Mouse (Mus musculus) liver, embryonic 14.5 days (tissue): ENCODE data around the gene Nrxn1. TPM values are rescaled to one million over a fixed set of nuclear protein-coding genes. Genes with fewer than 3 reads are reported as not detected.

Experiments used
- ATAC-seq: fragments of 200-750 bp; cut with Nextera tagmentation; 2 replicates; pipeline ENCODE4 v1.8.0; 2017; ENCODE audit warnings: moderate number of reproducible peaks, mild to moderate bottlenecking, moderate library complexity; ENCODE audit not compliant: insufficient read depth
- DNase-seq, 3 experiments: peaks; one replicate each; pipeline ENCODE4 v3.0.0-alpha.2; 2012 to 2013; ENCODE audit warnings: low read depth in 3 of 3, low spot score in 3 of 3
- H3K27ac ChIP-seq: fragments of 300-500 bp; sonication (generic); 2 replicates; pipeline ENCODE4 v1.5.1; 2014; ENCODE audit warnings: moderate library complexity, mild to moderate bottlenecking, control low read depth, inconsistent platforms
- H3K27me3 ChIP-seq: fragments of 300-500 bp; sonication (generic); 2 replicates; pipeline ENCODE4 v1.6.1; 2014; ENCODE audit warnings: mild to moderate bottlenecking, low read length, moderate library complexity; ENCODE audit not compliant: control insufficient read depth, insufficient read depth
- H3K36me3 ChIP-seq: fragments of 300-500 bp; sonication (generic); replicated peaks from 2 replicates; pipeline ENCODE4 v1.6.1; 2014; ENCODE audit warnings: low read depth; ENCODE audit not compliant: control insufficient read depth, insufficient read depth
- H3K4me1 ChIP-seq, 2 experiments: fragments of 200-500 bp in 1 of 2; fragments of 300-500 bp in 1 of 2; sonication (generic) in 1 of 2; replicated peaks; 2 replicates each; pipeline ENCODE4 v1.6.1; 2012 to 2014; ENCODE audit warnings: antibody characterized with exemption in 1 of 2, inconsistent platforms in 1 of 2, low read length in 1 of 2; ENCODE audit not compliant: control insufficient read depth in 2 of 2, insufficient read depth in 2 of 2
- H3K4me2 ChIP-seq: fragments of 300-500 bp; sonication (generic); 2 replicates; pipeline ENCODE4 v1.6.1; 2014; ENCODE audit warnings: low read depth, mild to moderate bottlenecking, control low read depth, moderate library complexity
- H3K4me3 ChIP-seq, 2 experiments: fragments of 200-500 bp in 1 of 2; fragments of 300-500 bp in 1 of 2; sonication (generic) in 1 of 2; 2 replicates each; pipeline ENCODE4 v1.5.1; 2012 to 2014; ENCODE audit warnings: low read depth in 2 of 2, low read length in 2 of 2, mild to moderate bottlenecking in 2 of 2, control low read depth in 1 of 2, inconsistent platforms in 1 of 2, moderate library complexity in 1 of 2; ENCODE audit not compliant: insufficient read depth in 1 of 2
- H3K9ac ChIP-seq: fragments of 300-500 bp; sonication (generic); replicated peaks from 2 replicates; pipeline ENCODE4 v1.6.1; 2014; ENCODE audit warnings: mild to moderate bottlenecking, control low read depth, moderate library complexity
- H3K9me3 ChIP-seq: fragments of 300-500 bp; sonication (generic); 2 replicates; pipeline ENCODE4 v1.6.1; 2016; ENCODE audit warnings: low read length, mixed read lengths; ENCODE audit not compliant: control insufficient read depth
- CTCF ChIP-seq: IDR thresholded peaks from 2 replicates; pipeline ENCODE4 v1.5.1; 2016; ENCODE audit warnings: antibody characterized with exemption, low read depth, control low read depth
- EP300 ChIP-seq: IDR thresholded peaks from 2 replicates; pipeline ENCODE4 v1.6.1; 2016; ENCODE audit warnings: antibody characterized with exemption, low read depth
- WGBS: fragments of 180-500 bp; shearing (Covaris S2); extraction: QIAGEN DNeasy Blood & Tissue Kit; methylation state at CpG from one replicate; pipeline ENCODE4 v1.1.7; 2014; ENCODE audit not compliant: insufficient replicate concordance; 5-methylcytosine and 5-hydroxymethylcytosine counted together
- polyA plus RNA-seq, 2 experiments: library from polyadenylated mRNA; depleted of rRNA in 1 of 2; stranded (reverse) in 1 of 2; unstranded in 1 of 2; fragments of >200 nt; fragmentation: Nextera tagmentation in 1 of 2; extraction: Ambion mirVana in 1 of 2; gene quantifications; 2 replicates each; pipeline versions ENCODE4 v1.2.1 to v1.2.3; 2012 to 2014

The Nrxn1 gene
- polyA plus RNA-seq, 2 experiments = 0.03 to 0.14 TPM

- H3K9me3 ChIP-seq = no peaks in the 10 kb centered on the region
- no peak for DNase-seq
- 54% methylated on average over 2 of the region's 2 CpGs for WGBS
These were observed 963.7 kb downstream of the Nrxn1 start for GRCm38 (mm10) chr17:90129183-90129582.

GRCm38 (mm10) chr17:90127561-90127960 lies 965.3 kb downstream of the Nrxn1 start:
- 41% methylated on average over 1 of the region's 1 CpGs for WGBS
- Histone ChIP-seq H3K4me2 (no peak overlapping the region), H3K27me3 (no peaks in the 10 kb centered on the region), H3K4me3 (no peak overlapping the region), H3K27ac (no peak overlapping the region), H3K9ac (no peak overlapping the region), H3K36me3 (no peaks in the 10 kb centered on the region), H3K4me1 (no peaks in the 10 kb centered on the region), H3K9me3 (no peaks in the 10 kb centered on the region)
- ATAC-seq = no peak
- no peak for TF ChIP-seq EP300
- no peak for TF ChIP-seq CTCF
- DNase-seq = no peak

More at GRCm38 (mm10) chr17:90129183-90129582, 963.7 kb downstream of the Nrxn1 start:
- Histone ChIP-seq H3K4me3 (no peak overlapping the region), H3K27ac (no peak overlapping the region), H3K36me3 (no peaks in the 10 kb centered on the region), H3K4me2 (no peak overlapping the region), H3K9ac (no peak overlapping the region), H3K27me3 (no peaks in the 10 kb centered on the region), H3K4me1 (no peaks in the 10 kb centered on the region)
- ATAC-seq = no peak
- TF ChIP-seq CTCF (no peak), EP300 (no peak)

- Histone ChIP-seq H3K9ac (no peak overlapping the region), H3K27ac (no peak overlapping the region), H3K4me1 (no peaks in the 10 kb centered on the region), H3K9me3 (no peaks in the 10 kb centered on the region), H3K27me3 (no peaks in the 10 kb centered on the region), H3K36me3 (no peaks in the 10 kb centered on the region), H3K4me3 (no peak overlapping the region), H3K4me2 (no peak overlapping the region)
- no peak for TF ChIP-seq EP300
- ATAC-seq = no peak
- DNase-seq = no peak
- 38% methylated on average over 5 of the region's 5 CpGs for WGBS
These were observed 969.9 kb downstream of the Nrxn1 start for GRCm38 (mm10) chr17:90122796-90123481.

- no peak overlapping the region for H3K27ac ChIP-seq
- H3K9ac ChIP-seq = no peak overlapping the region
- DNase-seq (no peak), ATAC-seq (no peak)
- TF ChIP-seq CTCF (no peak), EP300 (no peak)
- no peak overlapping the region for H3K4me3 ChIP-seq
- H3K9me3 ChIP-seq = no peaks in the 10 kb centered on the region
- no peak overlapping the region for H3K4me2 ChIP-seq
- 39% methylated on average over 2 of the region's 2 CpGs for WGBS
- H3K36me3 ChIP-seq = no peaks in the 10 kb centered on the region
- no peaks in the 10 kb centered on the region for H3K4me1 ChIP-seq
- H3K27me3 ChIP-seq = no peaks in the 10 kb centered on the region
These were observed 976.6 kb downstream of the Nrxn1 start for GRCm38 (mm10) chr17:90116241-90116640.

- ATAC-seq = no peak
- no peak overlapping the region for H3K9ac ChIP-seq
- 46% methylated on average over 3 of the region's 3 CpGs for WGBS
These were observed 997.9 kb downstream of the Nrxn1 start for GRCm38 (mm10) chr17:90094999-90095398.

More at GRCm38 (mm10) chr17:90094999-90095398, 997.9 kb downstream of the Nrxn1 start:
- no peaks in the 10 kb centered on the region for H3K9me3 ChIP-seq
- DNase-seq = no peak
- no peaks in the 10 kb centered on the region for H3K4me1 ChIP-seq
- H3K36me3 ChIP-seq = no peaks in the 10 kb centered on the region
- H3K4me3 ChIP-seq = no peak overlapping the region
- TF ChIP-seq CTCF = no peak
- no peak for TF ChIP-seq EP300
- no peak overlapping the region for H3K4me2 ChIP-seq
- no peaks in the 10 kb centered on the region for H3K27me3 ChIP-seq
- H3K27ac ChIP-seq = no peak overlapping the region
